Mouse (Mus musculus): ENCODE data around the gene Rbbp8nl.

- TF ChIP-seq CTCF (conservative IDR thresholded peaks at IDR 0.05; ENCODE audit: low read length), result no peak
- no peak for TF ChIP-seq POU5F1 (IDR thresholded peaks at IDR 0.05; ENCODE audit: borderline replicate concordance, low read length)
Observed at GRCm38 (mm10) chr2:180276851-180277259, 12.8 kb downstream of the Rbbp8nl start.

Measured in E14TG2a.4 (cell line).